Mouse (Mus musculus): ENCODE data around the gene Dmrt2.

Gene Dmrt2

DNA sequence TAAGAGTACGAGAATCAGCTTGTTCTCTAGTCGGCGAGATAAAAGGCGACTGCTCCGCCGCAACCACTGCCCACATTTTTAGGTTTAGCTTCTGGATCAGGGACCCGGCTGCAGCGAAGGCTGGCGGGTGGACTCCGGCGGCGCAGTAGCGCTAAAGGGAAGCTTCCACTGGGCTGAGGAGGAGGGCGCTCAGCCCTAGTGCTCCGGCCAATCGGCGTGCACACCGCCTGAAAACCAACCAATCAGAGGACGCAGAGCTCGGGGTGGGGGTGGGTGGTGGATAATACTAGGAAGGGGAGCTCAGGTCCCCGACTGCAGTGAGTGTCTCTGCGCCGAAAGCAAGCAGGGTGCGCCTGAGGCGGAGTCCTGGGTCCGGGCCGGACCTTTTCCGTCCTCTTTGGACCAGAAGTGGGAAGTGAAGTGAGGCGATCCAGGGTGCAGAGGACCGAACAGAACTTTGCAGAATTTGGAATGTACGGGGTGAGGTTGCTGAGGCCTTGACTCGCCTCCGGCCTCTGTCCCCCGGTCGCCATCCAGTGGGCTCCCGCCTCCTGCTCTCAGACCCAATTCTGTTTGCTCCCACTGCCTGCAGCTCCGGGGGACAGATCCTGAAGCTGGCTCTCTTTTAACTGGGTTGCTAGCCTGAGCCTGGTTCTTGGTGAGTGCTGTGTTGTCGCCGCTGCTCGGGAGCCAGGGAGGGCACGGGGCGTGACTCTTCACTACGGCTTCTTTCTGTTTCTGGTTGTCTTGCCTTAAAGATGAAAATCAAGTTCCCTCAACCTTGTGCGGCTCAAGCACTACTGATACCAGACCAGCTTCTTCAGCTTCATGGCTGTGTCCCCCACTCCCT is at the start of gene Dmrt2:
Gene Dmrt2 (plus strand): TSS at position 311 of the 850 bp plus-strand sequence.
- in situ Hi-C loops (cut with MboI, MseI) = no loop called here

GRCm38 (mm10) chr19:25628490-25628889 is 43.7 kb upstream of the Dmrt2 start:
- in situ Hi-C loops (cut with MboI, MseI) = loop anchor here in 1 of 2 experiments (10.0 kb wide), 1 partner anchor 536 kb away; no protein-coding TSS in a partner anchor

DNA sequence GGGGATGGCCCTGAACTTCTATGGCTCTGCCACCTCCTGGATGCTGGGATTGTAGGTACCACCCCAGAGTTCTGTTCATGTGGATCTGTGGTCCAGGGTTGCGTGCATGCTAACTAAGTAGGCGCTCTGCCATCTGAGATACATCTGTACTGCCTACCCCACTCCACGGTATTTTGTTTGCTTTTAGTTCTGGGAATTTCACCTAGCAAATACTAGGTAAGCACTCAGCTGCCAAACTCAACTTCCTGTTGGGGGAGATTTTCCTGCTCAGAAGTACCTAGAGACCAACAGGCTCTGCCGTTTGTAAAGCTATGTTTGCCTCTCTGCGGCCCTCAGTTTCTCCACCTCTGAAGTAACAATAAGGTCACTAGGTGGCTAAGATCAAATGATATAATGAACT is 37.1 kb upstream of the Dmrt2 start:
- in situ Hi-C loops (cut with MboI, MseI) = loop anchor here (5.0 kb wide), 1 partner anchor 88 kb away; no protein-coding TSS in a partner anchor

DNA sequence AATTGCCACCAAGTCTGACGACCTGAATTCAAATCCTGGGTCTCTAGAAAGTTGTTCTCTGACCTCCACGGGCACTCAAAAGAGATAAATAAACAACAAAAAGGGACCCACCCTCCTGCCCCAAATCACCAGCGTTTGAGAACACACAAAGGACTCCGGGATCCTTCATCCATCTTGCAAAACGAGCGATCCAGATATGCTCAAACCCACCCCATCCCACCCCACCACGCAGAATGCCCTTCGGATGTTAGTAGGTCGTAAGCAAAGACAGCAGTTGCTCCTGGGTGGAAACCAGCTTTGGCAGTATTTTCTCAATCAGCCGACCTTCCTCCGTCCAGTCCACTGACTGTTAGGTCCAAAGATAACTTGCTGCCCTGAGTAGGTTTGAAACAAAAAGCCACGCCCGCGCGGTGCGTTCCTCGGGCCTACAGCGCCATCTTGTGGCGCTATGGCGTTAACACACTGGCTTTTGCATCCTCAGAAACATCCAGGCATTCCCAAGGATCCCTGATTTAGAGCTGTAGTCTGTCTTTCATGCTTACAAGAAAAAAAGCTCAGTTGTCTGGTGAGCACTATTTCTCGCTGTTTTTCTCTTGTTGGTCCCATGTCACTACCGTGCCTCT is 36.5 kb upstream of the Dmrt2 start:
- in situ Hi-C loops (cut with MboI, MseI) = loop anchor here (5.0 kb wide), 1 partner anchor 88 kb away; no protein-coding TSS in a partner anchor

GRCm38 (mm10) chr19:25638766-25639361 is 33.3 kb upstream of the Dmrt2 start:
- in situ Hi-C loops (cut with MboI, MseI) = loop anchor here (5.0 kb wide), 1 partner anchor 92 kb away; no protein-coding TSS in a partner anchor

DNA sequence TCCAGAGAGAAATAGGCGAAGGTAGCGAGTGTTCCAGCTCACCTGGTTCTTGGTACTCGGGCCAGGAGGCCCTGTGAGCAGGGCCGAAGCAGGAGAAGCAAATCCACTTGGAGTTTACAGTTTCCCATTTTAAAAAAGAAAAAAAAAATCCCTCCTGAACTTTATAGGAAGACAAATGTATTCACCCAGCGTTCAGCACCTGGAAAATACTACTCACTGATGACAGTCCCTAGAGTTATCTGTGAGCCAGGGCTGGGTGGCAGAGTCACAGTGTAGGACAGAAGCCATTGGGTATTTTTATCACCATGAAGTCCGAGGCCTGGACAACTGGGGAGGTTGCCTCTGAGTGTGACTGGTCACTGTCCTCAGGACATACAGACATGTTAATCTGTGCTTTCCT is 30.4 kb upstream of the Dmrt2 start:
- in situ Hi-C loops (cut with MboI, MseI) = no loop called here

- in situ Hi-C loops (cut with MboI, MseI) = no loop called here
Observed at GRCm38 (mm10) chr19:25647136-25647535, 25.1 kb upstream of the Dmrt2 start.

GRCm38 (mm10) chr19:25648701-25649100 is 23.5 kb upstream of the Dmrt2 start:
- in situ Hi-C loops (cut with MboI, MseI) = no loop called here

DNA sequence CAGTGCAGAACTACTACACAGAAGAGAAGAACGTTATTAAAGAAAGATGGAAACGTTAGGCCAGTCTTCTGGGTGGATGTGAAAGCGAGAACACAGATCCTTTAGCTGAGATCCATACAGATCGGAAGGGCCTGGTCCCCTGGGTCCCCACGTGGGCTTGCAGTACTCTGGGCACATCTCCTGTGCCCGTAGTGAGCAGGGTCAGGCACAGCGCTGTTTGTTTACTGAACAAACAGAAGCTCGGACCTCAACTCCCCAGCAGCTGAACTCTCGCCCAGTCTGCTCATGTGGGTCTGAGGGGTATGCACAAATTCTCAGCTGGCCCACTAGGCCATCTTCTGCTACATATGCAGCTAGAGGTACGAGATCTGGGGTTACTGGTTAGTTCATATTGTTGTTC is 21.7 kb upstream of the Dmrt2 start:
- in situ Hi-C loops (cut with MboI, MseI) = no loop called here

DNA sequence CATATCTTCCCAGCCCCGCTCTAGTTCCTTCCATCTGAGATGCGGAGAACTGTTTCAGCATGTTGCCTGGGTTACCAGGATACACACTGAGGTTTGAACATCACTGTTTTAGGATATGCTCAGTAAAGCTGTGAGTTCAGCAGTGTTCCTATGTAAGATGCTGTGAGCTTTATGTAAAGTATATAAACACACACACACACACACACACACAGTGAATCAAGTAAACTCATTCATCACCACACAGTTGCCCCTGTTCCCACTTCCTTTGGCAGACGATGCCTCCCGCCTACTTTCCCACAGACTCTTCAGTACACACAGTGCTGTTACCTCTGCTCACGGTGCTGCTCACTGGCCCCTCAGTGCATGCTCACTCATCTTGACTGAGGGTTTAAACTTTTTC is 19.7 kb upstream of the Dmrt2 start:
- in situ Hi-C loops (cut with MboI, MseI) = no loop called here

DNA sequence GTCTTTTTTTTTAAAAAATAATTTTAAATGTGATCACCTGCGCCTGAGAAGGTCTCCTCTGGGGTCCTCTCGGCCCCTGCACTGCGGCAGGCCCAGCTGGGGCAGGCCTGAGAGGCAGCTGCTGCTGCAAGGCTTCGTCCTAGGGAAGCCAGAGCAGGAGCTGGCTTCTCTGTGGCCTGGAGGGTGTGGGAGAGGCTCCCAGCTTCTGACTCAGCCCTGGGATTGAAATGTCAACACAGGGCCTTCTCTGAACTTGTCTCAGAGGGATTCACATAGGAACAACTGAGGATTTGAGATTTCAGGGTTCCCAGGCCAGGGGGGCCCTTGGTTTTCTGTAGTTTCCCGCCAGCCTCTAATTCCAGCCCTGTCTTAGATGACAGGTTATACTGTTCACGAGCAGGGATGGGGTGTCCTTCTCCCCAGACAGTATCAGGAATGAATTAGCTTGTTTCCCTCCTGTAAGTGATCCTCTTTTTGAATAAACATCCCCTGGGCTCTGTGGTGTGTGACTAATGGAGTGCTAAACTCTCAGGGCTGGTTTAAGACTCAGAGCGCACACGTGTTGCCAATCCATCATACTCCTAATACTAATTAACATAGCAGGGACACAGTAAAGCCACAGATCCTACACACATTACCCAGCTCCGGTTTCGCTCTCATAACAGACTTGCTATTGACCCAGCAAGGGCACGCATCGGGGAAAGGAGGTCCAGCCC is 18.0 kb upstream of the Dmrt2 start:
- in situ Hi-C loops (cut with MboI, MseI) = no loop called here

DNA sequence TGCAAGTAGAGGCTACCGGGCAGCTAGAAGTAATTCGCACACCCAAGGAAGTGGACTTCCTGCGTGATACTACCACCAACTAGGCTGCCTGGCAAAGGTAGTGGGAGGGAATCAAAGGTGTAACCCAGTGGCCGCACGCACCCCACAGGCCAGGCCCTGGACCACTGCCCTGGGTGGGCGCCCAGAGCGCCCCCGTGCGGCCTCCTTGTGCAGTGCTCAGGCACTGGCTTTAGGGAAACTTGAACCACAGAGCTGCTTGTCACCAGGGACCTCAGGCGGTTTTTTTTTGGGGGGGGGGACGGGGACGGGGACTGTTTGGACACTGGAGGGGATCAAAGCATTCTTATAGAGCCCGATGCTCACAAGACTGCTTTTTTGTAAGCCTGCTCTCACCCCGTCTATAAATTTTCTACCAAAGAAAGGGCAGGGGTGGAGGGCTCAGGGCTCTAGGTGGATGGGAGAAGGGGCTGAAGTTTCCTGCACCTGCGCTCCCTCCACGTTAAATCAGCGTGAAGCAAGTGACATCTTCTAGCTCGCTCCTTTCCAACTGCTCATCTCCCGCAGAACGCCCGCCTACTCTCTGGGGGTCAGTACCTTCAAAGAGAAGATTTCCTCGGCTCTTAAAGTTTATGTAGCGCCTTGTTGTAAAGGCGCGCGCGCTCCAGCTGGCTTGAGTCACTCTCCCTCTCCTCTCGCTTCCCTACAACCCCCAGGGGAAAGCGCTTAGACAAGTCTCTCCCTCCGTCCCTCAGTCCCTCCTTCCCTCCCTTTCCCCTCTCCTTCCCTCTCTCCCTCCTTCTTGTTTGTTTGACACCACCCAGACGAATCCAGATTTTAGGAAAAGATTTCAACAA is 6.5 kb upstream of the Dmrt2 start:
- in situ Hi-C loops (cut with MboI, MseI) = no loop called here

GRCm38 (mm10) chr19:25667836-25668235 is 4.4 kb upstream of the Dmrt2 start:
- in situ Hi-C loops (cut with MboI, MseI) = no loop called here

GRCm38 (mm10) chr19:25669593-25670248 is 2.5 kb upstream of the Dmrt2 start:
- in situ Hi-C loops (cut with MboI, MseI) = no loop called here

DNA sequence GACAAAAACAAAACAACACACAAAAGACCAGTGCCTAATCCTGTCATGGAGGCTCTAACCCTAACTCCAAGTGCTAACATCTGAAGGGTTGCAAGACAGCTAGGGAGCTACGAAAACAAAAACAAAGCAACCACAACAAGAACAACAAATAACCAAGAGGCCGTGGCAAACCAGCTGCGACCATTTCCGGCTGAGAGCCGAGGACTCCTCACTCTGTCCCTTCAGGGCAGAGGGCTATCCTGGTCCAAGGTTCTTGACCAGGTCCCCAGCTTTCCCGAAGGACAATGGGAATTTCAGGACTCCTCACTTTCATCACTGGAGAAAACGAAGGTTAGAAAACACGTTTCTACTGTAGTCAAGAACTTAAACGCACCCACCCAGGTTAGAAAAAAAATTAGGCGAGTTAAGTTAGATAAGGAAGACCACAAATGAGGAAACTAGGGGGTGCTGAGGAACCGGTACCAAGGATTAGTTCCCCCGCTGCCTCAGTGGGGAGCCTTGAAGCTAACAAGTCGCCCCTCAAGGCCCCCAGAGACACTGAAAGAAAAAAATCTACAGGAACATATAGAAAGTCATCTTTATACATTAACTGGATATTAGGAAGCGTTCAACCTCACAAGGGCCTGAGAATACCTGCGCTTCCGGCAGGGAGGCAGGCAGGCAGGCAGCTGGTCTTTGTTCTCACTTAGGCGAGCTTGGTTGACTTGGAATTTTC is 1.5 kb upstream of the Dmrt2 start:
- in situ Hi-C loops (cut with MboI, MseI) = no loop called here

DNA sequence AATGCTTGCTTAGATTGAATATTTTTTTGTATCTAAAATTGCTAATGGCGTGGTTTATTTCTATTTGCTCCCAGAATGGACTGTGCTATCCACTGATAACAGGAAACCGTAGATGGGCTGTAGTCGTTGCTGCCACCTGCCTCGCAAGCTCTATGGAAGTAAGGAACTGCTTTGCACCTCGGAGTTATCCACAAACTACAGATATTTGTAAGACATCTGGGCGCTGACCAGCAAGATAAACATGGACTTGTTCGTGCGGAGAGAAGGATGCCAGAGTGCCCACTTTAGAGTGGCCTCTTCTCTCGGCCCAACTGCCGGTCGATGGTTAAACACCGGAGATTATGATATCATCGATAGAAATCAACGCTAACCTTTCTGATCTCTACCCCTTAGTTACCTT is 530 bp upstream of the Dmrt2 start:
- in situ Hi-C loops (cut with MboI, MseI) = no loop called here

DNA sequence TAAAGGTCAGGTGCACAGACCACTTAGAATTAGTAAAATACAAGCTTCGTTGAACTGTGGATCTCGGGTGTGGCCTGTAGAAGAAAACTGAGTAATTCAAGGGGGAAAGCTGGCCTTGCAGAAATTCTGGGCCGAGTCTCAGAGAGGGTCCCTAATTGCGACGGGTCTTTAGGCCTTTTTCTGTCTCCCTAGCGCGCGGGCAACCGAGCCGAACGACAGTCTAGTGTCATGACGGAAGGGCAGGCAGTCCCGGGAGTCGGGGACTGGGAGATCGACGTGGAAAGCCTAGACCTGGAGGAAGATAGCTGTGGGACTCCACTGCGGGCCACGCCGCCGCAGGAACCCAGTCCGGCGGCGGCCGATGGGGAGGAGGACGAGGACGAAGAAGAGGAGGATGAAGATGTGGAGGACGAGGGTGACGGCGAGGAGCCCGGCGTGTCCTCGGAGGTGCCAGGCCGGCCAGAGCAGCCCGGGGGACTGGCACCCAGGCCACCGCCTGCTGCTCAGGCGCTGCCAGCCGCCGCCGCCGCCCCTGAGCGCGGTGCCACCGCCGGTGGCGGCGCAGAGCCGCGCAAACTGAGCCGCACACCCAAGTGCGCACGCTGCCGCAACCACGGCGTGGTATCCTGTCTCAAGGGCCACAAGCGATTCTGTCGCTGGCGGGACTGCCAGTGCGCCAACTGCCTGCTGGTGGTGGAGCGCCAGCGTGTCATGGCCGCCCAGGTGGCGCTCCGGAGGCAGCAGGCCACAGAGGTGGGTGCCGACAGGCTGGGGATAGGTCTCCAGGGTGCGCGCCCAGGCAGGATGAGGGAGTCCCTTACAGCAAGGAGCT is 1.2 kb downstream of the Dmrt2 start:
- in situ Hi-C loops (cut with MboI, MseI) = no loop called here

- in situ Hi-C loops (cut with MboI, MseI) = no loop called here
Observed at GRCm38 (mm10) chr19:25674056-25674420, 1.8 kb downstream of the Dmrt2 start.

DNA sequence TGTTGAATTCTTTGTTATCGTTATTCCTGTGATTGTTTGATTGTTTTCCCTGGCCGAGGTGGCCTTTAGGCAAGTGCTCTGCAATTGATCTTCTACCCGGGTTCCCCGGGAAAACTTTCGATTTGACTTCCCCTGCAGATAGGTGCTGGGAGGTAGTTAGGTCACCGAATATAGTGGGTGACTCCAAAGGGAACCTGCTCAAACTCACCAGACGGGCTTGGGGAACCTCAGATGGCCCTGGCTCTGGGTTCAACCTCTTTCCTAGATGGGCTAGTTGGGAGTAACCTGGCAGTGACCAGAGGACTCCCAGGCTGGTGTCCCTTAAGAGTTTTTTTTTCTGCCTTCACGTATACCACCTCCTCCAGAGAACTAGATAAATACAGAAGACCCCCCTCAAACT is 2.5 kb downstream of the Dmrt2 start:
- in situ Hi-C loops (cut with MboI, MseI) = no loop called here

All from T-helper 17 cell (primary cell).